Mouse (Mus musculus) MEL (cell line): ENCODE results near the gene Dgkb. TPM values are rescaled to one million over a fixed set of nuclear protein-coding genes. Genes with fewer than 3 reads are reported as not detected.

Experiments
- DNase-seq: peaks from one replicate; pipeline ENCODE4 v3.0.0; 2011; ENCODE audit warnings: low read depth, low spot score
- H3K27ac ChIP-seq: 2 replicates; pipeline ENCODE4 v1.5.1; 2012; ENCODE audit warnings: low read depth, mild to moderate bottlenecking, control low read depth, low read length, moderate library complexity; ENCODE audit not compliant: control insufficient read depth
- H3K27me3 ChIP-seq, 2 experiments: fragments of 150-350 bp in 1 of 2; sonication (generic) in 1 of 2; 2 replicates each; pipeline ENCODE4 v1.6.1; 2012; ENCODE audit warnings: low read length in 2 of 2, mild to moderate bottlenecking in 2 of 2, improper control_type of control experiment in 1 of 2, moderate library complexity in 1 of 2; ENCODE audit not compliant: insufficient read depth in 2 of 2, control insufficient read depth in 1 of 2
- H3K36me3 ChIP-seq, 2 experiments: 2 replicates each; pipeline ENCODE4 v1.6.1; 2012 to 2014; ENCODE audit warnings: low read length in 2 of 2, improper control_type of control experiment in 1 of 2, inconsistent platforms in 1 of 2, mild to moderate bottlenecking in 1 of 2; ENCODE audit not compliant: insufficient read depth in 2 of 2, control insufficient read depth in 1 of 2
- H3K4me1 ChIP-seq, 2 experiments: fragments of 150-350 bp in 1 of 2; sonication (generic) in 1 of 2; 2 replicates each; pipeline ENCODE4 v1.6.1; 2012; ENCODE audit warnings: low read length in 2 of 2, improper control_type of control experiment in 1 of 2, mild to moderate bottlenecking in 1 of 2; ENCODE audit not compliant: insufficient read depth in 2 of 2, control insufficient read depth in 1 of 2
- H3K4me3 ChIP-seq, 2 experiments: fragments of 150-350 bp in 1 of 2; sonication (generic) in 1 of 2; 2 replicates each; pipeline ENCODE4 v1.5.1; 2012; ENCODE audit warnings: low read depth in 2 of 2, low read length in 2 of 2, mild to moderate bottlenecking in 2 of 2, moderate library complexity in 2 of 2, control low read depth in 1 of 2, improper control_type of control experiment in 1 of 2; ENCODE audit not compliant: control insufficient read depth in 1 of 2, insufficient read depth in 1 of 2
- H3K79me2 ChIP-seq: 2 replicates; pipeline ENCODE4 v1.6.1; 2012; ENCODE audit warnings: mild to moderate bottlenecking, low read length, moderate library complexity; ENCODE audit not compliant: control insufficient read depth, poor library complexity, insufficient read depth
- H3K9ac ChIP-seq: 2 replicates; pipeline ENCODE4 v1.6.1; 2012; ENCODE audit warnings: low read depth, mild to moderate bottlenecking, control low read depth, low read length, moderate library complexity; ENCODE audit not compliant: control insufficient read depth, poor library complexity, severe bottlenecking
- H3K9me3 ChIP-seq: fragments of 150-350 bp; sonication (generic); replicated peaks from 2 replicates; pipeline ENCODE4 v1.6.1; 2012; ENCODE audit warnings: mild to moderate bottlenecking, low read length, improper control_type of control experiment, moderate library complexity; ENCODE audit not compliant: insufficient read depth
- CTCF ChIP-seq, 3 experiments: IDR thresholded peaks in 2 of 3; conservative IDR thresholded peaks in 1 of 3; 2 replicates each; pipeline ENCODE4 v1.5.1; 2011 to 2012; ENCODE audit warnings: low read length in 3 of 3, low read depth in 2 of 3, mild to moderate bottlenecking in 2 of 3, improper control_type of control experiment in 1 of 3, inconsistent platforms in 1 of 3, mixed read lengths in 1 of 3, moderate library complexity in 1 of 3; ENCODE audit not compliant: control insufficient read depth in 1 of 3, insufficient read depth in 1 of 3, poor library complexity in 1 of 3, severe bottlenecking in 1 of 3
- ELF1 ChIP-seq: IDR thresholded peaks from 2 replicates; pipeline ENCODE4 v1.6.1; 2014; ENCODE audit warnings: low read depth, mild to moderate bottlenecking, inconsistent platforms, low read length, improper control_type of control experiment, moderate library complexity
- EP300 ChIP-seq, 2 experiments: IDR thresholded peaks; 2 replicates each; pipeline ENCODE4 v1.6.1; 2011; ENCODE audit warnings: improper control_type of control experiment in 2 of 2, low read length in 2 of 2, low read depth in 1 of 2, mild to moderate bottlenecking in 1 of 2
- GABPA ChIP-seq: IDR thresholded peaks from 2 replicates; pipeline ENCODE4 v1.6.1; 2012; ENCODE audit warnings: low read depth, mild to moderate bottlenecking, inconsistent platforms, low read length, improper control_type of control experiment, moderate library complexity
- GATA1 ChIP-seq: IDR thresholded peaks from 2 replicates; pipeline ENCODE4 v1.6.1; 2011; ENCODE audit warnings: low read depth, low read length, improper control_type of control experiment
- JUND ChIP-seq: IDR thresholded peaks from 2 replicates; pipeline ENCODE4 v1.6.1; 2011; ENCODE audit warnings: low read depth, mild to moderate bottlenecking, improper control_type of control experiment, low read length
- MAZ ChIP-seq: IDR thresholded peaks from 2 replicates; pipeline ENCODE4 v1.6.1; 2012; ENCODE audit warnings: low read depth, mild to moderate bottlenecking, inconsistent platforms, low read length, improper control_type of control experiment
- MXI1 ChIP-seq: IDR thresholded peaks from 2 replicates; pipeline ENCODE4 v1.6.1; 2011; ENCODE audit warnings: mild to moderate bottlenecking, low read depth, low read length, improper control_type of control experiment
- MYB ChIP-seq: IDR thresholded peaks from 2 replicates; pipeline ENCODE4 v1.6.1; 2011; ENCODE audit warnings: mild to moderate bottlenecking, low read depth, low read length, improper control_type of control experiment
- MYC ChIP-seq: IDR thresholded peaks from 2 replicates; pipeline ENCODE4 v1.6.1; 2011; ENCODE audit warnings: low read depth, mild to moderate bottlenecking, low read length, improper control_type of control experiment, moderate library complexity
- NELFE ChIP-seq: IDR thresholded peaks from 2 replicates; pipeline ENCODE4 v1.6.1; 2011; ENCODE audit warnings: low read depth, low read length, improper control_type of control experiment
- NRF1 ChIP-seq: IDR thresholded peaks from 2 replicates; pipeline ENCODE4 v1.6.1; 2014; ENCODE audit warnings: low read depth, mild to moderate bottlenecking, inconsistent platforms, low read length, improper control_type of control experiment, moderate library complexity; ENCODE audit not compliant: poor library complexity, insufficient read depth, severe bottlenecking
- POLR2A ChIP-seq, 2 experiments: IDR thresholded peaks; 2 replicates each; pipeline ENCODE4 v1.6.1; 2011 to 2012; ENCODE audit warnings: low read length in 2 of 2, mild to moderate bottlenecking in 2 of 2, control low read depth in 1 of 2, improper control_type of control experiment in 1 of 2, low read depth in 1 of 2, moderate library complexity in 1 of 2; ENCODE audit not compliant: control insufficient read depth in 1 of 2, insufficient read depth in 1 of 2, poor library complexity in 1 of 2
- RAD21 ChIP-seq: IDR thresholded peaks from 2 replicates; pipeline ENCODE4 v1.6.1; 2011; ENCODE audit warnings: mild to moderate bottlenecking, low read depth, low read length, improper control_type of control experiment
- RCOR1 ChIP-seq: IDR thresholded peaks from 2 replicates; pipeline ENCODE4 v1.6.1; 2012; ENCODE audit warnings: low read depth, mild to moderate bottlenecking, inconsistent platforms, low read length, improper control_type of control experiment
- SMC3 ChIP-seq: IDR thresholded peaks from 2 replicates; pipeline ENCODE4 v1.6.1; 2011; ENCODE audit warnings: low read depth, low read length, improper control_type of control experiment
- TCF12 ChIP-seq: IDR thresholded peaks from 2 replicates; pipeline ENCODE4 v1.6.1; 2014; ENCODE audit warnings: low read depth, mild to moderate bottlenecking, inconsistent platforms, low read length, improper control_type of control experiment, moderate library complexity
- UBTF ChIP-seq: IDR thresholded peaks from 2 replicates; pipeline ENCODE4 v1.6.1; 2012; ENCODE audit warnings: low read depth, mild to moderate bottlenecking, inconsistent platforms, low read length, improper control_type of control experiment, moderate library complexity, borderline replicate concordance; ENCODE audit not compliant: insufficient read depth
- USF1 ChIP-seq: IDR thresholded peaks from 2 replicates; pipeline ENCODE4 v1.6.1; 2014; ENCODE audit warnings: low read depth, mild to moderate bottlenecking, inconsistent platforms, low read length, improper control_type of control experiment, moderate library complexity
- ZC3H11A ChIP-seq: IDR thresholded peaks from 2 replicates; pipeline ENCODE4 v1.6.1; 2012; ENCODE audit warnings: low read depth, mild to moderate bottlenecking, inconsistent platforms, low read length, improper control_type of control experiment
- ZKSCAN1 ChIP-seq: IDR thresholded peaks from 2 replicates; pipeline ENCODE4 v1.6.1; 2012; ENCODE audit warnings: low read depth, mild to moderate bottlenecking, inconsistent platforms, low read length, improper control_type of control experiment, moderate library complexity
- ZNF384 ChIP-seq: IDR thresholded peaks from 2 replicates; pipeline ENCODE4 v1.6.1; 2012; ENCODE audit warnings: low read depth, mild to moderate bottlenecking, inconsistent platforms, low read length, improper control_type of control experiment
- polyA plus RNA-seq, 2 experiments: library from polyadenylated mRNA; stranded (reverse) in 1 of 2; unstranded in 1 of 2; fragments of >175 nt in 1 of 2; fragments of >200 nt in 1 of 2; gene quantifications; 2 replicates each; pipeline versions ENCODE4 v1.2.1 to v1.2.4; 2012; ENCODE audit warnings: low replicate concordance in 2 of 2, low read depth in 1 of 2; ENCODE audit not compliant: insufficient read length in 2 of 2, insufficient read depth in 1 of 2, missing spikeins in 1 of 2
- total RNA-seq: library from RNA; depleted of rRNA; stranded (reverse); fragments of 300-350 nt; gene quantifications from 2 replicates; pipeline ENCODE4 v1.2.3, GENCODE M21; 2012

Dgkb gene
- total and polyA plus RNA-seq, 3 experiments = not detected

GRCm38 (mm10) chr12:38140039-38140438 lies 322.5 kb downstream of the Dgkb start:
- Histone ChIP-seq H3K4me1 (no peaks in the 10 kb centered on the region), H3K9me3 (no peaks in the 10 kb centered on the region), H3K36me3 (no peaks in the 10 kb centered on the region), H3K79me2 (no peaks in the 10 kb centered on the region), H3K27ac (no peak overlapping the region), H3K4me3 (no peak overlapping the region), H3K9ac (no peak overlapping the region), H3K27me3 (no peaks in the 10 kb centered on the region; a peak in 1 of 4 replicates)
- TF ChIP-seq TCF12 (no peak), CTCF (IDR thresholded peaks at IDR 0.05 in 2 of 3, conservative IDR thresholded peaks at IDR 0.05 in 1 of 3; ENCODE audit: control insufficient read depth in 1 of 3, insufficient read depth in 1 of 3, low read depth in 2 of 3, low read length in 3 of 3, poor library complexity in 1 of 3, severe bottlenecking in 1 of 3) (peak in 1 of 3 experiments; percentile 47; a peak in 2 of 6 replicates), SMC3 (peak; percentile 58), ELF1 (no peak), USF1 (no peak), NRF1 (no peak), RAD21 (peak; percentile 28), MXI1 (no peak), JUND (no peak), ZC3H11A (0 out of 2 replicates have a peak, but pooled peaks have one; percentile 21), GABPA (no peak), NELFE (no peak), EP300 (IDR thresholded peaks at IDR 0.05; ENCODE audit: low read depth in 1 of 2, low read length in 2 of 2) (no peak), UBTF (no peak), MYC (no peak), RCOR1 (no peak), MAZ (no peak)
- peak; percentile 23 for DNase-seq

DNA sequence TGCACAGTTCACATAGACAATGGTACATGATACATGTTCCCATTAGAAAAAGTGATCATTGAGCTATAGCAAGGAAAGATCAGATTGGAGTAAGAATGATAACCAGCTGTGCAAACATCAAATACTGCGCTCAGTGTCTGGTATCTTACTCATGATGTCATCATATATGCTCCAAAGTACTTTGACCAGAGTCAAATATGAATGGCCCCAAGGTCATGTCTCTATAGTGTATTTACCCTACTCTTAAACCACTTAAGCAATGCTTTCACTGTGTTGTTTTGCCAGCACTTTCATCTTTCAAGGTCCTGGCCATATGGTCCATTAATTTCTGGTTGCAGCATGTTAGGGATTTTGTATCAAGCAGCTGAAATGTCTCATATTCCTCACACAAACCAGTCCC lies 415.1 kb downstream of the Dgkb start:
- Histone ChIP-seq H3K4me3 (no peak overlapping the region), H3K27ac (no peak overlapping the region), H3K27me3 (no peaks in the 10 kb centered on the region), H3K36me3 (no peaks in the 10 kb centered on the region), H3K9me3 (no peaks in the 10 kb centered on the region), H3K79me2 (no peaks in the 10 kb centered on the region), H3K9ac (no peak overlapping the region), H3K4me1 (no peaks in the 10 kb centered on the region)
- no peak for TF ChIP-seq MYB
- no peak for TF ChIP-seq MAZ
- no peak for TF ChIP-seq ZNF384
- TF ChIP-seq GATA1 = no peak
- no peak for TF ChIP-seq NELFE
- TF ChIP-seq ZKSCAN1 = no peak
- TF ChIP-seq ELF1 = no peak
- TF ChIP-seq MXI1 = no peak
- no peak for TF ChIP-seq POLR2A (IDR thresholded peaks at IDR 0.05; ENCODE audit: control insufficient read depth in 1 of 2, insufficient read depth in 1 of 2, low read depth in 1 of 2, low read length in 2 of 2, poor library complexity in 1 of 2)
- no peak for DNase-seq
